Mouse (Mus musculus): ENCODE measurements around the gene Ripply2. TPM values are rescaled to one million over a fixed set of nuclear protein-coding genes. Genes with fewer than 3 reads are reported as not detected.

Gene Ripply2
- total RNA-seq, 2 experiments from 2014 or later: 7.2 to 9.5 TPM

- DNase-seq (ENCODE audit: low spot score in 2 of 2): peak; percentile 95 to 96
Measured at GRCm38 (mm10) chr9:87021778-87022523, 6.6 kb downstream of the Ripply2 start, which contains the start of gene Cyb5r4. Cyb5r4 (plus strand) TSS chr9:87022014.

- DNase-seq (ENCODE audit: low spot score in 2 of 2): no peak
Measured at GRCm38 (mm10) chr9:87025764-87026163, 10.4 kb downstream of the Ripply2 start.

- peak; percentile 63 to 80 for DNase-seq (ENCODE audit: low spot score in 2 of 2)
Measured at GRCm38 (mm10) chr9:87027423-87028084, 12.2 kb downstream of the Ripply2 start.

GRCm38 (mm10) chr9:87032196-87032595, 16.9 kb downstream of the Ripply2 start:
- no peak for DNase-seq (ENCODE audit: low spot score in 2 of 2)

GRCm38 (mm10) chr9:87034831-87035580, 19.7 kb downstream of the Ripply2 start:
- DNase-seq (ENCODE audit: low spot score in 2 of 2): no peak

GRCm38 (mm10) chr9:87049425-87049824, 34.1 kb downstream of the Ripply2 start:
- no peak for DNase-seq (ENCODE audit: low spot score in 2 of 2)

- DNase-seq (ENCODE audit: low spot score in 2 of 2): peak; percentile 10 to 17
Measured at GRCm38 (mm10) chr9:87055547-87056235, 40.4 kb downstream of the Ripply2 start.

- no peak for DNase-seq (ENCODE audit: low spot score in 2 of 2)
Measured at GRCm38 (mm10) chr9:87062337-87062736, 47.0 kb downstream of the Ripply2 start.

- DNase-seq (ENCODE audit: low spot score in 2 of 2): no peak
Measured at GRCm38 (mm10) chr9:87068160-87068559, 52.8 kb downstream of the Ripply2 start.

Other genes starting within 250 kb of the Ripply2 start
- gene Snap91, start 134.9 kb upstream of the Ripply2 start, total RNA-seq (2021): 100 to 1,000 TPM; 387 to 388 TPM
- gene Cyb5r4, start 6.5 kb downstream of the Ripply2 start, total RNA-seq (2021): 10 to 100 TPM; 36.1 to 37.9 TPM
- 1 to 10 TPM; 5.5 to 6.4 TPM for gene Mrap2, start 128.8 kb downstream of the Ripply2 start, total RNA-seq (2021)
- 1 to 10 TPM; 8.3 to 8.6 TPM for gene Cep162, start 240.0 kb downstream of the Ripply2 start, total RNA-seq (2021)